Mouse (Mus musculus): ENCODE results near the gene Trpv5.

The Trpv5 gene

DNA sequence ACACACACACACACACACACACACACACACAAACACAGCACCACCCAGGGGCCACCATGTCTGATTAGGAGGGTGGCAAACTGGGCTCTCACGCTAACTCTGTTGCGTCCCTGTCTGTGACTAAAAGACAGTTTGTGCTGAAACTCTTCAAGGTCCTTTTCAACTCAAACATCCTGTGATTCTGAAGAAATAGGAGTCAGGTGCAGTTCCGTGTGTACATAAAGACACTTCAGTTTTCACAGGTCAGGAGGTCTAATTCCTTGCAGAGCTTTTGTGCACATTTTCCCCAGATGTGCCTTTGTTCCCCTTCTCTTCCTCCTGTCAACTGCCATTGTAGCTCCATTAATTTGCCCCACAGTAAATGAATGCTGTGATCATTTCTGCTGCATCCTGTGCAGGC lies 40.1 kb downstream of the Trpv5 start:
- DNase-seq (ENCODE audit: low spot score in 2 of 2) = no peak

DNA sequence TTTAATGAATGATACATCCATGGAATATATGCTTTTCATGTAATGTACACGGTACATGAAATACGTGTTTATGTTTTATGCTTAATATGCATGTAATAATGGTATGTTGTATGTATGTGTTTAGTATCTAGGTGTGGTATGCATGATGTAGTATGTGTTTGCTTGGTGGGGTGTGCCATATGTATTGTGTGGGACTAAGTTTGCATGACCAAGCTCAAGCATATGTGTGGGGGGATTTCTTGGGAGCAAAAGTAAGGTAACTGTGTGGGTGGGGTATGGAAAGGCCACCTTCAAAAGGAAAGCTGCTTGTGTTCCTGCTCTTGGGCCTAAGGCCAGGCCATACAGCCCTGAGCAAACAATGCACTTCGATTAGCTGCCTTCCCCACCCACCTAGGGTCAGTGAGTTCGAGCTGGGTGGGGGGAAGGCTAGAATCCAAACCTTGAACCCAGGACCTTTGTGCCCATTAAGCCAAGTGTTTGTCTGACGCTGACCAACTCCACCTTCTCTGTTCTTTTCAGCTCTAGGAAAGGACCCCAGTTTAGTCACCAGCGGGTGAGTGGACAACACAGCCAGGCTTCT lies 42.6 kb downstream of the Trpv5 start:
- DNase-seq (ENCODE audit: low spot score in 2 of 2) = no peak

DNA sequence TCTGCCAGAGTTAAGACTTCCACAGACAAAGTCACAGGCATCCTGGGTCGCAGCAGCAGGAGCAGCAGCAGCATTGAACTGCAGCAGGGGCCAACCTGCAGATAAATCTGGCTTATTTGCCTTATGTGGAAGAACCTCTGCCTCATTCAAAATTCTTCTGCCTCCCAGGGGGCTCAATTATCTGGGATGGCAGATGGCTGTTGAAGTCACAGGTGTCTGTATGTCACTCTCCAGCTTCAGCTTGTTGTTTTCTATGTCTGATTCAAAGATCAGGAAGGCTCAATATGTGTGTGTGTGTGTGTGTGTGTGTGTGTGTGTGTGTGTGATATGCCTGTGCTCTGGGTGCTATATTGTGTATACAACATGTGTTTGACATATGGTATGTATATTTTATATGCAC lies 43.2 kb downstream of the Trpv5 start:
- DNase-seq (ENCODE audit: low spot score in 2 of 2) = no peak

DNA sequence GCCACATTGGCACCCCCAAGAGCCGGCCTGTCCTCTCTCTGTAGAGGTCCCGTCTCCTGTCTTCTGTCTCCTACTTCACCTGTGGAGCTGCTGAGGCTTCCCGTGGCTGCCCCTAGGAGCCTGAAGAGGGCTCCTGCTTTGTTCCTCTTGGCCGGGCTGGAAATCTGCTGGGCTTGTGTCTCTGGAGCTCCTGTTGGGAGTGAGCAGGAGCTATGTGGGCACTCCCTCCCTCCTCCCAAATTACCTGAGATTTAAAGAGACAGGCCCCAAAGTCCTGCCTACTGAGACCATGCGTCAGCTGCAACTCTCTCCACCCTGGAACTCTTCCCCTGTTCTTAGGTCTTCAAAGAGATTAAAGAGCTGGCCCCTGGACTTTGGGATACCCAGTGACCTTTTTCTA lies 44.4 kb downstream of the Trpv5 start, which contains the start of gene Trpv6:
Gene Trpv6, minus strand, starts transcription at position 228 of the 400 bp plus-strand sequence.
- no peak for DNase-seq (ENCODE audit: low spot score in 2 of 2)

DNA sequence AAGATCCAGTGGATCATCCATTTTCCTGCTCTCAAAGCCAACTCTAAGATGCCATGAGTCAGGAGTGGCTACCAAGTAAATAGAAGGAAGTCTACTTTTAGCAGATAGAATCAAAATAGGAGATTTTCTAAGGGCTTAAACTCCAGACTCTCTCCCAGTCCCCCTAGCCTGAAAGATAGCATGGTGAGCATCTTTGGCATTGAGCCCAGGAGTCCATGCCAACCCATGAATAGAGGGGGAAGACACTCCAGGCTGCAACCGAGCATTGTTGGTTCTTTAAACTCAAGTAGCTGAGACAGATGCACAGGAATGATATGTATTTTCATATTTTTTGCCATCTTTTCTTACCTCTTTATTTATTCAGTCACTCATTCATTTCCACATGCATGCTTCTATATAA lies 45.4 kb downstream of the Trpv5 start:
- no peak for DNase-seq (ENCODE audit: low spot score in 2 of 2)

DNA sequence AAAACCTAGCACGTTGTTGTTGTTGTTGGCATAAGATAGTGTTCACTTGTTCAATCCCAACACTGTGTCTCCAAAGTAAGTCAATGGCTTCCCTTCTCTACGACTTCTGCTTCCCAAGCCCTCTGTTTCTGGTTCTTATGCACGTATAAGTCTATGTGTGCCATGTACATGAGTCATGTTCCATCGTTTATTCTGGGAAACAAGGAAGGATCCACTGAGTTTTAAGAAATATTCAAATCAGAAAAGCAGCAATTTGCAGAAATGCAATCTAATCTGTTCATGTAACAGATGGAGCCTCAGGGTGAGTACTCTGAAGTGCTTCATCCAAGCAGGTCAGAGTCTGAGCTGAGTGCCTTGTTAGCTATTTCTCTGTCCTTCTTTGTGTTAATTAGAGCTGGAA lies 49.0 kb downstream of the Trpv5 start:
- DNase-seq (ENCODE audit: low spot score in 2 of 2) = no peak

DNA sequence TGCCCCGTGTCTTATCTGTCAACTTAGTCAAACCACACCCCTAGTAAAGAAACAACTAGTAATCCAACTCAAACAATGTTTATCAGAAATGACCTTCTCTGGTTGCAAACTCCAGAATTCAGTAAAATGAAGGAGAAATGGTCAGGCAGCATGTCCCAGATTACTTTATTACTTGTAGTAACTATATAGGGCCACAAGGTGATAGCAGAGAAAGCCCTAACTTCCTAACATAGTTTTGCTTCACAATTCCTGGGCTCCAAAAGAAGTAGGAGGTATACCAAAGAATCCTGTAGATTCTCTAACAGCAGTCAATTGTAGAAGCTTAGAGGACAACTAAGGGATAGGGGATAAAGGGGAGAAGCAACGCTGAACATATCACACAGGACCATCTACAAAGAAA lies 49.8 kb downstream of the Trpv5 start:
- DNase-seq (ENCODE audit: low spot score in 2 of 2) = no peak

DNA sequence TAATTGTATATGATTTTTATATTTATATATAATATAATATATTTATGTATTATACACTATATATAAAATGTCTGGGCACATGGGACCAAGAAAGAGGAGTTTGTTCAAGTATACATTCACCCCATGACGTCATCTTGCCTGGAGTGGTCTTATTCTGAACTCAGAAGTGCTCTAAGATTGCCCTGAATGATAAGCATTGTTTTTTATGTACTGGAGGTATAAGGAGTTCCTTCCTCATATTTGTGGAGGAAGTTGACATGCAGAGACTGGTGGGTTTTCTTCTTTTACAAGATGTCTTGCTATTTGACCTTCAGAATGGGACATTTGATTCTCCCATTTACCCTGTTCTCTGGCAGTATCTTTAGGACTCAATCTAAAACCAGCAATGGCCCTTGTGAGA lies 52.4 kb downstream of the Trpv5 start:
- no peak for DNase-seq (ENCODE audit: low spot score in 2 of 2)

DNA sequence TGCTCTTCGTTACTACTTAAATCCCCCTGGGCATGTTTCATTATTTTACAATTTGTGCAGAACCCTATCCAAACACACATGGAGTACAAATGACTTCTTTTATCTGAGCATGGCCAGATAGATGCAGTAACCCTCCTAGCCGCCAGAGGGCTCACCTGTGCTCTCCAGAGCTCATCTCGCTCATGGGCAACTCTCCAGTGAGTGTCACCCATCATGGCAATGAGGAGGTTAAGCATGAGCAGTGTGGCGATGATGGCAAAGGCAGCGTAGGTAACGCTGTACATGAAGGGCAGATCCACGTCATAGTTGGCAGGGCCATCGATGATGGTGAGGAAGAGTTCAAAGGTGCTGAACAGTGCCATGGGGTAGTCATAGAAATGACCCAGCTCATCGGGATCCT lies 57.9 kb downstream of the Trpv5 start:
- peak in 1 of 2 experiments; percentile 76 for DNase-seq (ENCODE audit: low spot score in 2 of 2)

DNA sequence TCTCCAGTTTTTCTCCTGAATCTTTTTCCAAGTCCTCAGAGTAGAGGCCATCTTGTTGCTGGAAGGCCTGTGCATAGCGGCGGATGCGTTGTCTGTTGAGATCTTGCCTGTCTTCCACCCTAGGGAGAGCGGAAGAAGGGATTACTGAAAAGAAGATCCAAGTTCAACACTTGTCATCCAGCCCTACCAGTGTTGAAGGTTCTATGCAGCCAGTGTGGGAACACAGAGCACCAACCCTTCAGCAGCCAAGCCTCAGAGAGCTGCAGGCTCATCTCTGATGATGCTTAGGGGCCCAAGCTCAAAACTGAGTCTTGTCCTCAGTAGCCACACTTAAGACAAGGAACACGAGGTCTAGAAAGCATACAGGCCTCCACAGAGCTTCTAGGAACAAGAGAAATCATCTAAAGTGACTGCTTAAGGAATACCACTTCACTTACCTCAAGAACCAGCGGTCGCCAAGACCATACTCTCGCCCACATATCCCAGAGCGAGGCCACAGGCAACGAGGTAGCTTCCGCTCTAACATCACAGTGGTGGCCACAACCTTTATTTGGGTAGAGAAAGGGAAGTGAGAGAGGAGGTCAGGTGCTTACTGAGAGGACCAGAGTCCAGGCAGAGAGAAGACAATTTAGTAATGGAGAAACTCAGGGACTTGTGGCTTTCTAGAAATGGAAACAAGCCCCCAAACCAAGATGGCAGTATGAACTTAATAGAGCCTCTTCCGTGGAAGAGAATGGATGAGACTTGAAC lies 59.2 kb downstream of the Trpv5 start:
- no peak for DNase-seq (ENCODE audit: low spot score in 2 of 2)

DNA sequence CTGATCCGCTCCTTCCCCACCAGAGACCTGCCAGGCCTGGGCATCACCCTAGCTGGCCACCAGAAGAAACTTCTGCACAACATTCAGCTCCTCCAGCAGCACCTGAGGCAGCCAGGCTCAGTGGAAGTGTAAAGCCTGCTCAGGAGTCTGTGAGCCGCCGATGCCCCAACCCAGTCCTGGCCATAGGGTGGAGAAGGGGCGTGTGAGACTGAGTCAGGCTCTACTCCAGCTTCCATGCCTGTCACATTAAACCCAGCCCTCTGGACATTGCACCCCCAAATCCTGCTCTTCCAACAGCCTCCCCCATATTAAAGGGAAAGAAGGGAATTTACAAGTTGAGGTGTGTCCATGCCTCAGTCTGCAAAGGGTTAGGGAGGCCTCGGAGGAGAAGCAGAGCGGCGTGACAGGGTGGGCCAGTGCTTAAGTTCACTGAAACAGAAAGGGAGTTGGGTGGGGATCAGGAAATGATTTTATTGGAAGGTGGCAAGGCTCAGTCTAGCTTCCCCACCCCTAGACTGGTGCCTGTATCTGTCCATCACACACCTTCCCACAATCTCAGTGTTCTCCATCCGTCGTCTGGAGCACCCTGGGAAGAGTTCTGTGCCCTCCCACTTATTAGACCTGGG lies 60.3 kb downstream of the Trpv5 start:
- DNase-seq (ENCODE audit: low spot score in 2 of 2) = no peak

DNA sequence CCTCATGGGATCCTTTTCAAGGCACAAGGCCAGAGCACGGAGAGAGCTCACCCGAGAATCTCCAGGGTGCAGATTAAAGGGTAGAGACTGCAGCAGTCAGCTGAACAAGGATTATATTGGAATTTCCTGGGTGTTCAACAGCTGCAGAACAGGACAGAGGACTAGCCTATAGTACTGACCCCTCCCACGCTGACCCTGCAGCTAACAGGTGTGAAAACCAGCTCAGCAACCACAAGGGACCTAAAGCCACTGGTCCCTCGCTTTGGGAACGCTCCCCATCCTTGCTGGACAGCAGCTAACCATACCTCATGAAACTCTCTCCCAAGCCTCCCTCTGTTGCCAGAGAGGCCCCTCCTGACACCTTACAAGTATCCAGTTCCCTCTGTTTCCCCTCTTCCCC lies 72.9 kb downstream of the Trpv5 start:
- DNase-seq (ENCODE audit: low spot score in 2 of 2) = no peak

DNA sequence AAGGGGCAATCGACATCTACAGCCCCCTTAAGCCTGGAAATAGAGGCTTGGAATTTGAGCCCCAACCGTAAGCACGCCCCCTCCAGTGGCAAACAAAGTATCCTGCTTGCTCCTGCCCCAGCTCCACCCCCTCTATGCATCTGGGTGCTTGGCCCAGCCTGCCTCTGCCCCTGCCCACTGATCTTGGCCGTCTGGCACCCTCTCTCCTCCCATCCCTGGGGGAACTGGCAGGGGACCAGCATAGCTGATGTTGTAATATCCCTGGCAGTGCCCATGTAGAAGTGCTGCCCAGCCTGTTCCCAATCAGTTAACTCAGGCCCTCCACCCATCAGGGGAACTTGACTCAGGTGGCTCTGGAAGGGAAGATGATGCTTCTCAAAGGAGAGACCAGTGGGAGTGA lies 74.4 kb downstream of the Trpv5 start:
- DNase-seq (ENCODE audit: low spot score in 2 of 2) = peak; percentile 69 to 71

DNA sequence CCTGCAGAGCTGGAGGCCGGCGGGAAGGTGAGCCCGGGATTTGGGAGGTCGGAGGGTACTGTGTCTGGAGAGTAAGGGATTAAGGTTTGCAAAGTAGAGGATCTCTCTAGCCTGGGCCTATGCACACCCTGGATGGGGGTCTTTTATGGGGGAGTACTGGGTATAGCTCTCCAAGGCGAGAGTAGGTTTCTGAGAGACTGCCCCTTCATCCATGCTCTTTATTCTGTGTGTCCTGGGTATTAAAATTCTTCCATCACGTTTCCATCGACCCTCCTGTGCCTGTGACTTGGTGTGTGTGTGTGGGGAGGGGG lies 74.8 kb downstream of the Trpv5 start:
- peak in 1 of 2 experiments; percentile 2 for DNase-seq (ENCODE audit: low spot score in 2 of 2)

DNA sequence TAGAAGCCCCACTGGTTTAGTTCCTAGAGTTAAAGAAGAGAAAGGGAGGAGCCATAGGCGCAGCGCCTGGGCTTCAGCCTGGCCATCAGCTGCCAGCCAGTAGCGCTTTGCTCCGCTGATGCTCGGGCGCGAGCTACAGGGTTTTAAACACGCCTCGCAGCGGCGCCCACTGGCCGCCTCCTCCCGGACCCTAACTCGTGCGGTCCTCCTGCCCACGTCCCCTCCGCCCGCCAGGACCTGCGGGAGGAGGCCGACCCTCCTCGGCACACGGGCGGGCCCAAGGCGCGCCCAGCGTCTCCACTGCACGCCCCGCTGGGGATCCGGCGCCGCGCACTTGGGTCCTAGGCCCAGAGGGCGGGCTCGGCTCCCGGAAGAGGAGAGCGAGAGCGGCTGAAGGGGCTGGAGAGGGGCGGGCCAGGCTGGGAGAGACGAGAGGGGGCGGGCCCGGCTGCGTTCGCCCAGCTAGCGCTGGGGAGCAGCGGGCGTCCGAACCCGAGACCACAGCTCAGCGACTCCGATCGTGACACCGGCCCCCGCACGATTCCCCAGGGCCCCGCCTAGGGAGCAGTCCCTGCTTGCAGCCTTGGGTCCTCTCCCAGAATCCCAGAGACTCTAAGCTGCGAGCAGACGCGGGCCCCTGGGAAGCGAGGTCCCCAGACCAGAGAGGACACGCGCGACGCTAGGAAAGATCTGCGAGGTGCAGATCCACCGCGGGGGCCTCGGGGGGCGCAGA lies 75.3 kb downstream of the Trpv5 start, which contains the start of gene Ephb6:
Gene Ephb6, plus strand, starts transcription at position 422 of the 733 bp plus-strand sequence.
- peak; percentile 62 to 69 for DNase-seq (ENCODE audit: low spot score in 2 of 2)

DNA sequence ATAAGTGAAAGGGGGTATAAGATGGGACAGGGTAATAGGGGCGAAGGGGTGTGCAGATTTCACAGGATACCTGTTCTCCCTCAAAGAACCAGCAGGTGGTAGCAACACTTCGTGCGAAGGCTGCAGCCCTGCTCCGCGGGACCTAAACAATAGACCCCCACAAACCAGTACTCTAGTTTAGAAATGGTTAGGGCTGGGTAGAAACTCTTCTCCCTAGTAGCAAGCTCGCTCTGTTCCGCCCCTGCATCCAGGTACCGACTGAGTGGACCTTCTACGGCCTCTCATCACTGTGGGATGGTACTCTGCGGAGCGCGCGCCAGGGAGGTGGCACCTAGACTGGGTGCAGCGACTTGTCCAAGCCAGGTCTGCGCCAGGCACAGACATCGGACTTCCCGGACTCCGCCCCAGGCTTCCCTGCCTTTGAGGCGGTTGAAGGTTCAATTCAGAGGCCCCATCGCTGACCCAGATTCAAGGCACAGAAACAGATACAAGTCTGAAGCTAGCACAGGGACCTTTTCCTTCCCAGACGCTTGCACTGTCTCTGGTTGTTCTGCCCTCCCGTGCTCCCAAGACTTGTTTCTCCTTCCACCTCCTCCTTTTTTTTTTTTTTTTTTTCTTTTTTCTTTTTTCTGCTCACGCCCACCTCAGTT lies 76.0 kb downstream of the Trpv5 start:
- peak; percentile 60 to 63 for DNase-seq (ENCODE audit: low spot score in 2 of 2)
